Mouse (Mus musculus): ENCODE results near the gene Dtx3.
A peak's percentile ranks its signal among the peaks of the same experiment; 100 is the strongest.

Gene Dtx3

GRCm38 (mm10) chr10:127186451-127186850 lies 9.1 kb downstream of the Dtx3 start:
- DNase-seq (ENCODE audit: low read depth, low spot score) = no peak

- DNase-seq (ENCODE audit: low read depth, low spot score) = no peak
Measured at GRCm38 (mm10) chr10:127185506-127185905, 10.0 kb downstream of the Dtx3 start.

- DNase-seq (ENCODE audit: low read depth, low spot score) = no peak
Measured at GRCm38 (mm10) chr10:127185101-127185500, 10.4 kb downstream of the Dtx3 start.

- no peak for DNase-seq (ENCODE audit: low read depth, low spot score)
Measured at GRCm38 (mm10) chr10:127183759-127184158, 11.8 kb downstream of the Dtx3 start.

- DNase-seq (ENCODE audit: low read depth, low spot score) = no peak
Measured at GRCm38 (mm10) chr10:127182624-127183023, 12.9 kb downstream of the Dtx3 start.

GRCm38 (mm10) chr10:127181566-127181965 lies 14.0 kb downstream of the Dtx3 start:
- DNase-seq (ENCODE audit: low read depth, low spot score) = no peak

GRCm38 (mm10) chr10:127180695-127181047 lies 14.9 kb downstream of the Dtx3 start:
- no peak for DNase-seq (ENCODE audit: low read depth, low spot score)

GRCm38 (mm10) chr10:127179871-127180694 lies 15.4 kb downstream of the Dtx3 start, which contains the start of gene Slc26a10:
Slc26a10 (minus strand) TSS chr10:127180645.
- no peak for DNase-seq (ENCODE audit: low read depth, low spot score)

GRCm38 (mm10) chr10:127178286-127179027 lies 17.1 kb downstream of the Dtx3 start:
- no peak for DNase-seq (ENCODE audit: low read depth, low spot score)

- DNase-seq (ENCODE audit: low read depth, low spot score) = peak; percentile 69
Measured at GRCm38 (mm10) chr10:127177719-127178118, 17.8 kb downstream of the Dtx3 start.

- DNase-seq (ENCODE audit: low read depth, low spot score) = no peak
Measured at GRCm38 (mm10) chr10:127177235-127177634, 18.3 kb downstream of the Dtx3 start.

- no peak for DNase-seq (ENCODE audit: low read depth, low spot score)
Measured at GRCm38 (mm10) chr10:127176756-127177155, 18.8 kb downstream of the Dtx3 start.

GRCm38 (mm10) chr10:127176228-127176627 lies 19.3 kb downstream of the Dtx3 start:
- no peak for DNase-seq (ENCODE audit: low read depth, low spot score)

GRCm38 (mm10) chr10:127174170-127174569 lies 21.4 kb downstream of the Dtx3 start:
- no peak for DNase-seq (ENCODE audit: low read depth, low spot score)

GRCm38 (mm10) chr10:127173148-127174065 lies 22.1 kb downstream of the Dtx3 start:
- no peak for DNase-seq (ENCODE audit: low read depth, low spot score)

- DNase-seq (ENCODE audit: low read depth, low spot score) = no peak
Measured at GRCm38 (mm10) chr10:127171631-127172200, 23.8 kb downstream of the Dtx3 start.

GRCm38 (mm10) chr10:127170837-127171272 lies 24.7 kb downstream of the Dtx3 start:
- no peak for DNase-seq (ENCODE audit: low read depth, low spot score)

- no peak for DNase-seq (ENCODE audit: low read depth, low spot score)
Measured at GRCm38 (mm10) chr10:127170002-127170401, 25.5 kb downstream of the Dtx3 start.

GRCm38 (mm10) chr10:127167614-127168192 lies 27.8 kb downstream of the Dtx3 start:
- no peak for DNase-seq (ENCODE audit: low read depth, low spot score)

- no peak for DNase-seq (ENCODE audit: low read depth, low spot score)
Measured at GRCm38 (mm10) chr10:127166771-127167613, 28.5 kb downstream of the Dtx3 start.
